Mouse (Mus musculus) ES-Bruce4 (cell line): ENCODE results near the gene Efnb2. TPM values are rescaled to one million over a fixed set of nuclear protein-coding genes. Genes with fewer than 3 reads are reported as not detected.
A peak's percentile ranks its signal among the peaks of the same experiment; 100 is the strongest.

Experiments
- H3K27ac ChIP-seq: 2 replicates; pipeline ENCODE4 v1.5.1; 2012; ENCODE audit warnings: low read length, inconsistent platforms; ENCODE audit not compliant: insufficient read depth
- H3K27me3 ChIP-seq: 2 replicates; pipeline ENCODE4 v1.6.1; 2012; ENCODE audit warnings: mild to moderate bottlenecking, low read length, inconsistent platforms; ENCODE audit not compliant: control insufficient read depth, poor library complexity, insufficient read depth, severe bottlenecking
- H3K36me3 ChIP-seq: 2 replicates; pipeline ENCODE4 v1.6.1; 2012; ENCODE audit warnings: inconsistent platforms, mild to moderate bottlenecking, low read length, moderate library complexity; ENCODE audit not compliant: control insufficient read depth, poor library complexity, insufficient read depth, severe bottlenecking
- H3K4me1 ChIP-seq: one replicate; pipeline ENCODE4 v1.8.1; 2011; ENCODE audit warnings: low read length; ENCODE audit not compliant: control insufficient read depth, insufficient read depth
- H3K4me3 ChIP-seq: 2 replicates; pipeline ENCODE4 v1.5.1; 2011; ENCODE audit warnings: low read depth, mild to moderate bottlenecking, low read length
- H3K9ac ChIP-seq: 2 replicates; pipeline ENCODE4 v1.6.1; 2012; ENCODE audit warnings: low read depth, mild to moderate bottlenecking, inconsistent platforms; ENCODE audit not compliant: poor library complexity, severe bottlenecking
- H3K9me3 ChIP-seq: replicated peaks from 2 replicates; pipeline ENCODE4 v1.6.1; 2012; ENCODE audit warnings: mild to moderate bottlenecking, low read length, inconsistent platforms; ENCODE audit not compliant: control insufficient read depth, poor library complexity, insufficient read depth, severe bottlenecking
- CTCF ChIP-seq: IDR thresholded peaks from one replicate; pipeline ENCODE4 v1.8.1; 2011; ENCODE audit warnings: low read depth, low read length
- EP300 ChIP-seq: IDR thresholded peaks from 2 replicates; pipeline ENCODE4 v1.6.1; 2011; ENCODE audit warnings: low read depth, low read length; ENCODE audit not compliant: insufficient read depth
- POLR2A ChIP-seq: IDR thresholded peaks from one replicate; pipeline ENCODE4 v1.8.1; 2011; ENCODE audit warnings: low read length; ENCODE audit not compliant: insufficient read depth
- polyA plus RNA-seq: library from polyadenylated mRNA; stranded (reverse); fragments of >200 nt; gene quantifications from 2 replicates; pipeline ENCODE4 v1.2.4, GENCODE M21; 2011; ENCODE audit warnings: low read depth; ENCODE audit not compliant: missing spikeins, insufficient read depth, insufficient read length

Efnb2 gene
- 22.8 and 27.0 TPM in 2 replicates for polyA plus RNA-seq

GRCm38 (mm10) chr8:8661103-8661758 is at the start of gene Efnb2:
Efnb2 (minus strand) TSS chr8:8661242.
- TF ChIP-seq CTCF, result no peak
- peak; percentile 33 for TF ChIP-seq POLR2A
- TF ChIP-seq EP300, result no peak
- no peaks in the 10 kb centered on the region for H3K9me3 ChIP-seq
- H3K27ac ChIP-seq, result no peak within 1 kb of the TSS
- peaks cover 2% of the 10 kb centered on the region; the same call in 1 of the 2 replicates for H3K27me3 ChIP-seq
- peaks cover 11% of the 10 kb centered on the region for H3K36me3 ChIP-seq
- peak within 1 kb of the TSS; percentile 83 for H3K9ac ChIP-seq
- peak within 1 kb of the TSS; percentile 91 for H3K4me3 ChIP-seq
- no peaks in the 10 kb centered on the region for H3K4me1 ChIP-seq

DNA sequence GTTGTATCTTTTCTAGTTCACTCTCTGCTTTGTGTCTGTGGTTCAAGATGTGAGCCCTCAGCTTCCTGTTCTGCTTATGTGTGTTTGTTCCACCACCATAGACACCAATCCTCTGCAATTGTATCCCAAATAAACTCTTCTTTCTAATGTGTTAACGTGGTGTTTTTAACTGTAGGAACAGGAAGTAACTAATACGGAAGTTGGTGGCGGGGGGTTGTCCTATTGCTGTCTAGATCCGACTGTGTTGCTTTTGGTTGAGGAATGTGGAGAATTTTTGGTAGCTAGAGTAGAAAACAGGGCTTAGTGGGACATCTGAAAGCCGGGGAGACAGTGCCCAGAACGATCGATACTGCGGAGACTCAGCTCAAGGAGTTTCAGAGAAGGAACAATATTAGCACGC is 43.8 kb upstream of the Efnb2 start:
- Histone ChIP-seq H3K4me1 (peaks cover 1% of the 10 kb centered on the region), H3K27me3 (no peaks in the 10 kb centered on the region), H3K9me3 (no peaks in the 10 kb centered on the region), H3K27ac (no peak overlapping the region), H3K9ac (no peak overlapping the region), H3K4me3 (no peak overlapping the region), H3K36me3 (no peaks in the 10 kb centered on the region)
- TF ChIP-seq EP300 (no peak), CTCF (no peak), POLR2A (no peak)

GRCm38 (mm10) chr8:8703668-8704067 is 42.6 kb upstream of the Efnb2 start:
- no peaks in the 10 kb centered on the region for H3K36me3 ChIP-seq
- TF ChIP-seq POLR2A (no peak), CTCF (no peak), EP300 (no peak)
- no peaks in the 10 kb centered on the region for H3K27me3 ChIP-seq
- H3K9ac ChIP-seq, result no peak overlapping the region
- H3K4me1 ChIP-seq, result peaks cover 1% of the 10 kb centered on the region
- H3K9me3 ChIP-seq, result no peaks in the 10 kb centered on the region
- no peak overlapping the region for H3K27ac ChIP-seq
- no peak overlapping the region for H3K4me3 ChIP-seq

DNA sequence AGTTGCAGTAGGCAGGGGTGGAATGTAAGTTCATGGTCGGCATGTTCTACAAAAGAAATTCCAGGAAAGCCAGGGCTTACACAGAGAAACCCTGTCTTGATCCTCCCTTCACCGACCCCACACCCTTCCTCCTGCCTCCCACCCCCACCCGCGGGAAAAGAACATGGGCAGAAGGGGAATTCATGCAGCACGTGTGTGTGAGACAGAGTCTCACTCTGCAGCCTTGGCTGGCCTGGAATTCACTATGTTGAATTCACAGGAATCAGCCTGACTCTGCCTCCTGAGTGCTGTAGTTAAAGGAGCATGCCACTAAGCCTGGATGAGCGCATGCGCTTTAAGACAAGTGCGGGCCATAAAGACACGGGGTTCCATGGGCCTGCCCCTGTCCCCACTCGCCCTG is 39.8 kb upstream of the Efnb2 start:
- H3K27ac ChIP-seq, result peak overlapping the region; percentile 89
- TF ChIP-seq EP300, result no peak

GRCm38 (mm10) chr8:8700229-8700628 is 39.2 kb upstream of the Efnb2 start:
- Histone ChIP-seq H3K9me3 (no peaks in the 10 kb centered on the region), H3K4me3 (no peak overlapping the region), H3K4me1 (peaks cover 1% of the 10 kb centered on the region), H3K27me3 (no peaks in the 10 kb centered on the region), H3K27ac (peak overlapping the region; percentile 89), H3K9ac (peak overlapping the region; percentile 71), H3K36me3 (no peaks in the 10 kb centered on the region)
- TF ChIP-seq EP300, result peak; percentile 90
- no peak for TF ChIP-seq CTCF

More for the DNA sequence above, 39.8 kb upstream of the Efnb2 start:
- Histone ChIP-seq H3K27me3 (no peaks in the 10 kb centered on the region), H3K4me3 (no peak overlapping the region), H3K36me3 (no peaks in the 10 kb centered on the region), H3K9me3 (no peaks in the 10 kb centered on the region), H3K4me1 (peaks cover 1% of the 10 kb centered on the region), H3K9ac (peak overlapping the region; percentile 71)
